Mouse (Mus musculus) stomach, postnatal 0 days (tissue): ENCODE measurements around the gene Ugt1a5.

Source experiments
- CTCF ChIP-seq: IDR thresholded peaks from 2 replicates; pipeline ENCODE4 v1.5.1; 2016; ENCODE audit warnings: antibody characterized with exemption, low read depth, mild to moderate bottlenecking, moderate library complexity
- EP300 ChIP-seq: optimal IDR thresholded peaks from 2 replicates; pipeline ENCODE3; 2016; ENCODE audit warnings: antibody characterized with exemption

DNA sequence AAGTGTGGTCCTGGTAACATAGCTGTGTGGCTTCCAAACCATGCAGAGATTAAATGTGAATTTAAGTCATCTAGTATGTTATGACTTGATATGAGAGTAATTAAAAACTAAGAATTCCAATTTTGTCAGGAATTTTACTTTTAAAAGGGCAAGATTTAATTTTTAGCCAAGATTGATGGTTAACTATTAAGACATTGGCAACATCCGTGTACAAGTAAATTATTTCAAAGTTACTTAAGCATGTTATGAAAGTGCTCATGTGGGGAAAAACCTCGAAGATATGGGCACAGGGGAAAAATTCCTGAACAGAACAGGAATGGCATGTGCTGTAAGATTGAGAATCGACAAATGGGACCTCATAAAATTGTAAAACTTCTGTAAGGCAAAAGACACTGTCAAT, 31.6 kb downstream of the Ugt1a5 start:
- TF ChIP-seq CTCF, result no peak
- TF ChIP-seq EP300, result no peak
